Mouse (Mus musculus): Measurements from ENCODE around the gene Gm17349. TPM values are rescaled to one million over a fixed set of nuclear protein-coding genes. Genes with fewer than 3 reads are reported as not detected.

Gm17349 gene
- not detected in 2 replicates for polyA plus RNA-seq (2015; fragmentation: Nextera tagmentation; extraction: Ambion mirVana)

GRCm38 (mm10) chr15:99705440-99706048 lies at the start of gene Gm17349:
TSS of gene Gm17349 (minus strand) at chr15:99705490.
- H3K4me3 ChIP-seq (ENCODE audit: low read length), result peak within 1 kb of the TSS; percentile 42
- H3K9ac ChIP-seq (ENCODE audit: low read length), result peak within 1 kb of the TSS; percentile 70
- peaks cover 42% of the 10 kb centered on the region for H3K36me3 ChIP-seq (ENCODE audit: control insufficient read depth, insufficient read depth)
- peak within 1 kb of the TSS; percentile 82 for H3K4me2 ChIP-seq (ENCODE audit: low read depth, low read length)
- peak within 1 kb of the TSS; percentile 95 for H3K27ac ChIP-seq (ENCODE audit: low read length)
- ATAC-seq (replicated peaks; ENCODE audit: extremely low read depth, insufficient read depth, low FRiP score), result no peak
- WGBS, result 69% methylated on average over 11 of the region's 11 CpGs
- no peaks in the 10 kb centered on the region for H3K9me3 ChIP-seq (replicated peaks; ENCODE audit: control insufficient read depth, low read length)
- H3K27me3 ChIP-seq (ENCODE audit: control insufficient read depth, insufficient read depth, low read length), result no peaks in the 10 kb centered on the region
- peaks cover 37% of the 10 kb centered on the region for H3K4me1 ChIP-seq (ENCODE audit: control insufficient read depth, insufficient read depth, low read length)

- H3K36me3 ChIP-seq (ENCODE audit: control insufficient read depth, insufficient read depth), result no peaks in the 10 kb centered on the region
- no peak overlapping the region for H3K27ac ChIP-seq (ENCODE audit: low read length)
- no peak for ATAC-seq (replicated peaks; ENCODE audit: extremely low read depth, insufficient read depth, low FRiP score)
- 0 out of 2 replicates have a peak, but pooled peaks cover 2% of the 10 kb centered on the region for H3K4me1 ChIP-seq (ENCODE audit: control insufficient read depth, insufficient read depth, low read length)
- WGBS, result 66% methylated on average over 3 of the region's 3 CpGs
- no peaks in the 10 kb centered on the region for H3K9me3 ChIP-seq (replicated peaks; ENCODE audit: control insufficient read depth, low read length)
- H3K9ac ChIP-seq (ENCODE audit: low read length), result no peak overlapping the region
- no peak overlapping the region for H3K4me2 ChIP-seq (ENCODE audit: low read depth, low read length)
- H3K4me3 ChIP-seq (ENCODE audit: low read length), result no peak overlapping the region
- H3K27me3 ChIP-seq (ENCODE audit: control insufficient read depth, insufficient read depth, low read length), result no peaks in the 10 kb centered on the region
These were observed 48.9 kb upstream of the Gm17349 start for GRCm38 (mm10) chr15:99754204-99754603.

GRCm38 (mm10) chr15:99740229-99740628 lies 34.9 kb upstream of the Gm17349 start:
- Histone ChIP-seq H3K27ac (ENCODE audit: low read length) (no peak overlapping the region), H3K9me3 (replicated peaks; ENCODE audit: control insufficient read depth, low read length) (no peaks in the 10 kb centered on the region), H3K4me1 (ENCODE audit: control insufficient read depth, insufficient read depth, low read length) (no peaks in the 10 kb centered on the region), H3K36me3 (ENCODE audit: control insufficient read depth, insufficient read depth) (peaks cover 29% of the 10 kb centered on the region), H3K9ac (ENCODE audit: low read length) (no peak overlapping the region), H3K4me2 (ENCODE audit: low read depth, low read length) (no peak overlapping the region), H3K27me3 (ENCODE audit: control insufficient read depth, insufficient read depth, low read length) (no peaks in the 10 kb centered on the region), H3K4me3 (ENCODE audit: low read length) (no peak overlapping the region)
- no peak for ATAC-seq (replicated peaks; ENCODE audit: extremely low read depth, insufficient read depth, low FRiP score)
- 89% methylated on average over 4 of the region's 4 CpGs for WGBS

GRCm38 (mm10) chr15:99736675-99737074 lies 31.4 kb upstream of the Gm17349 start:
- no peaks in the 10 kb centered on the region for H3K4me1 ChIP-seq (ENCODE audit: control insufficient read depth, insufficient read depth, low read length)
- peaks cover 35% of the 10 kb centered on the region for H3K36me3 ChIP-seq (ENCODE audit: control insufficient read depth, insufficient read depth)
- no peak overlapping the region for H3K4me2 ChIP-seq (ENCODE audit: low read depth, low read length)
- no peak overlapping the region for H3K4me3 ChIP-seq (ENCODE audit: low read length)
- no peaks in the 10 kb centered on the region for H3K9me3 ChIP-seq (replicated peaks; ENCODE audit: control insufficient read depth, low read length)
- H3K9ac ChIP-seq (ENCODE audit: low read length), result no peak overlapping the region
- no peaks in the 10 kb centered on the region for H3K27me3 ChIP-seq (ENCODE audit: control insufficient read depth, insufficient read depth, low read length)
- 67% methylated on average over 11 of the region's 11 CpGs for WGBS
- no peak for ATAC-seq (replicated peaks; ENCODE audit: extremely low read depth, insufficient read depth, low FRiP score)
- H3K27ac ChIP-seq (ENCODE audit: low read length), result no peak overlapping the region

- Histone ChIP-seq H3K9me3 (replicated peaks; ENCODE audit: control insufficient read depth, low read length) (no peaks in the 10 kb centered on the region), H3K9ac (ENCODE audit: low read length) (no peak overlapping the region), H3K4me3 (ENCODE audit: low read length) (no peak overlapping the region), H3K4me2 (ENCODE audit: low read depth, low read length) (no peak overlapping the region), H3K27me3 (ENCODE audit: control insufficient read depth, insufficient read depth, low read length) (no peaks in the 10 kb centered on the region), H3K4me1 (ENCODE audit: control insufficient read depth, insufficient read depth, low read length) (no peaks in the 10 kb centered on the region), H3K27ac (ENCODE audit: low read length) (no peak overlapping the region), H3K36me3 (ENCODE audit: control insufficient read depth, insufficient read depth) (peaks cover 33% of the 10 kb centered on the region)
- WGBS, result 94% methylated on average over 2 of the region's 2 CpGs
- ATAC-seq (replicated peaks; ENCODE audit: extremely low read depth, insufficient read depth, low FRiP score), result no peak
These were observed 30.3 kb upstream of the Gm17349 start for GRCm38 (mm10) chr15:99735631-99736030.

GRCm38 (mm10) chr15:99733186-99733585 lies 27.9 kb upstream of the Gm17349 start:
- H3K9me3 ChIP-seq (replicated peaks; ENCODE audit: control insufficient read depth, low read length), result peaks cover 6% of the 10 kb centered on the region
- no peaks in the 10 kb centered on the region for H3K4me1 ChIP-seq (ENCODE audit: control insufficient read depth, insufficient read depth, low read length)
- peaks cover 38% of the 10 kb centered on the region for H3K36me3 ChIP-seq (ENCODE audit: control insufficient read depth, insufficient read depth)
- no peak overlapping the region for H3K4me2 ChIP-seq (ENCODE audit: low read depth, low read length)
- H3K27ac ChIP-seq (ENCODE audit: low read length), result no peak overlapping the region
- H3K4me3 ChIP-seq (ENCODE audit: low read length), result no peak overlapping the region
- no peak overlapping the region for H3K9ac ChIP-seq (ENCODE audit: low read length)
- no peaks in the 10 kb centered on the region for H3K27me3 ChIP-seq (ENCODE audit: control insufficient read depth, insufficient read depth, low read length)
- no peak for ATAC-seq (replicated peaks; ENCODE audit: extremely low read depth, insufficient read depth, low FRiP score)
- 95% methylated on average over 5 of the region's 5 CpGs for WGBS

GRCm38 (mm10) chr15:99731678-99732077 lies 26.4 kb upstream of the Gm17349 start:
- H3K27ac ChIP-seq (ENCODE audit: low read length), result no peak overlapping the region
- peaks cover 6% of the 10 kb centered on the region for H3K9me3 ChIP-seq (replicated peaks; ENCODE audit: control insufficient read depth, low read length)
- no peak overlapping the region for H3K9ac ChIP-seq (ENCODE audit: low read length)
- peaks cover 39% of the 10 kb centered on the region for H3K36me3 ChIP-seq (ENCODE audit: control insufficient read depth, insufficient read depth)
- no peak for ATAC-seq (replicated peaks; ENCODE audit: extremely low read depth, insufficient read depth, low FRiP score)
- WGBS, result 90% methylated on average over 3 of the region's 3 CpGs
- H3K27me3 ChIP-seq (ENCODE audit: control insufficient read depth, insufficient read depth, low read length), result no peaks in the 10 kb centered on the region
- H3K4me3 ChIP-seq (ENCODE audit: low read length), result no peak overlapping the region
- H3K4me1 ChIP-seq (ENCODE audit: control insufficient read depth, insufficient read depth, low read length), result peaks cover 1% of the 10 kb centered on the region
- H3K4me2 ChIP-seq (ENCODE audit: low read depth, low read length), result no peak overlapping the region

- WGBS, result 92% methylated on average over 2 of the region's 2 CpGs
These were observed 25.9 kb upstream of the Gm17349 start for GRCm38 (mm10) chr15:99731167-99731566.

GRCm38 (mm10) chr15:99729056-99729783 lies 23.9 kb upstream of the Gm17349 start:
- no peak overlapping the region for H3K4me2 ChIP-seq (ENCODE audit: low read depth, low read length)
- WGBS, result 98% methylated on average over 3 of the region's 4 CpGs
- ATAC-seq (replicated peaks; ENCODE audit: extremely low read depth, insufficient read depth, low FRiP score), result no peak
- H3K36me3 ChIP-seq (ENCODE audit: control insufficient read depth, insufficient read depth), result peaks cover 28% of the 10 kb centered on the region
- peaks cover 10% of the 10 kb centered on the region for H3K4me1 ChIP-seq (ENCODE audit: control insufficient read depth, insufficient read depth, low read length)
- H3K27me3 ChIP-seq (ENCODE audit: control insufficient read depth, insufficient read depth, low read length), result no peaks in the 10 kb centered on the region
- H3K9me3 ChIP-seq (replicated peaks; ENCODE audit: control insufficient read depth, low read length), result peaks cover 6% of the 10 kb centered on the region
- H3K9ac ChIP-seq (ENCODE audit: low read length), result no peak overlapping the region
- H3K27ac ChIP-seq (ENCODE audit: low read length), result no peak overlapping the region
- H3K4me3 ChIP-seq (ENCODE audit: low read length), result no peak overlapping the region

More at GRCm38 (mm10) chr15:99731167-99731566, 25.9 kb upstream of the Gm17349 start:
- no peak for ATAC-seq (replicated peaks; ENCODE audit: extremely low read depth, insufficient read depth, low FRiP score)
- Histone ChIP-seq H3K4me3 (ENCODE audit: low read length) (no peak overlapping the region), H3K27ac (ENCODE audit: low read length) (no peak overlapping the region), H3K4me2 (ENCODE audit: low read depth, low read length) (no peak overlapping the region), H3K36me3 (ENCODE audit: control insufficient read depth, insufficient read depth) (peaks cover 38% of the 10 kb centered on the region), H3K27me3 (ENCODE audit: control insufficient read depth, insufficient read depth, low read length) (no peaks in the 10 kb centered on the region), H3K4me1 (ENCODE audit: control insufficient read depth, insufficient read depth, low read length) (peaks cover 5% of the 10 kb centered on the region), H3K9me3 (replicated peaks; ENCODE audit: control insufficient read depth, low read length) (peaks cover 6% of the 10 kb centered on the region), H3K9ac (ENCODE audit: low read length) (no peak overlapping the region)
